Mouse (Mus musculus): ENCODE data around the gene Pdcd4.
"Not testable (repeated sequence)": the region's sequence is repeated elsewhere in the genome, so short reads cannot be mapped to it uniquely, and the experiment has no call there.

Gene Pdcd4

DNA sequence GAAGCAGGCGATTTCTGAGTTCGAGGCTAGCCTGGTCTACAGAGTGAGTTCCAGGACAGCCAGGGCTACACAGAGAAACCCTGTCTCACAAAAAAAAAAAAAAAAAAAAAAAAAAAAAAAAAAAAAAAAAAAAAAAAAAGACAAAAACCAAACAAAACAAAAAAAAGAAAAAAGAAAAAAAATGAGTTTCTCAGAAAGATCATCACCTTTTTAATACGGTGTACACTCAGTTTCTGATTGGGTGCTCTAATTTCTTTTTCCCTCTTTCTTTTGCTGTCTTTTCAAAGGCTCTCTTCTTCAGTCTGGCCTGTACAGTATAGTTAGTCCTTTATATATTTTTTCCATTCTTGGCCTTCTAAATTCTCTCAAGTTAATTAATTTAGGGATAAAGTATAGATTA, 72.3 kb downstream of the Pdcd4 start:
- not testable (repeated sequence) for DNase-seq

DNA sequence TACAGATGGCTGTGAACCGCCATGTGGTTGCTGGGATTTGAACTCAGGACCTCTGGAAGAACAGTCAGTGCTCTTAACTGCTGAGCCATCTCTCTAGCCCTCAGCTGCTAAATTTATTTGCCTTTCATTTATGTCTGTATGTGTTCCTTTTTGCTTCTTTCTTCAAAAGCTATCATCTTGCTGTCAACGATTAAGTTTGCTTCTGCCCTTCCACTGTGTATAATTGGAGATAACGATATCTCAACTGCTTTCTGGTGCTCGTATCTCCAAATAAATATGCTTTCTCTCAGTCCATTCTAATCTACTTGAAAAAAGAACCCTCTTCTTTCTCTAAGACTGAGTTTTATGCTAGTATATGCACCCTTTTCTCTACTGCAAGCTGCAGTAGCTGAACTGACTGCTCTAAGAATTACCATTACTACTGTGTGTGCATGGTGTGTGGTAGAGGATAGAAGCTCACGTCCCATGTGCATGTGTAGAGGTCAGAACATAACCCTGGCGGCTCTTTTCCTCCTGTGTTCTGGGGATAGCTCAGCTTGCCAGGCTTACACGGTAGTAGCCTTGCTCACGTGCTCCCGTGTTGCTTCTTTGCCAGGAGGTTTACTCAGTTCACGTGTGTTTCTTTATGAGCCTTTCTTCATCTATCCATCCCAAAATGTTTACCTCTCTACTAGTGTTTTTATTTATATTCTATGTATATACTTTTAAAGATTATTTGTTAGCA, 73.0 kb downstream of the Pdcd4 start:
- DNase-seq, result no peak

GRCm38 (mm10) chr19:53969226-53969625, 77.2 kb downstream of the Pdcd4 start:
- DNase-seq, result no peak

- no peak for DNase-seq
Observed at GRCm38 (mm10) chr19:53971938-53972337, 79.9 kb downstream of the Pdcd4 start.

DNA sequence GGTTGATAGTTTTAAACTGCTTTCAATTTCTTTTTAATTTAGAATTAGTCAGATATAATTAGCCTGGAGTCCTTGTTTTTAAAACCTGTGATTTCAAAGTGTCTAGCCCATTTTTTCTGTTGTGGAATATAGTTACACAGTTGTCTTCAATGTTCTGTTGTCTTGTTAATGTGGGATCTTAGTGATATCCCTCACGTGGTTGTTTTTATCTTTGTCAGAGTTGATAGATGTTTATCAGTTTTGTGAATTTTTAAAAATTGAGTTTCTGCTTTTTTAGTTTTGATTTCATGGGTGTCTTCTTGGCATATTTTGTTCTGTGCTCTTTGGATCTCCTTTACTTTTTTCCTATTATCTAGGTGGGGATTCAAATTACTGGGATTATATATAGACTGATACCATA, 81.6 kb downstream of the Pdcd4 start:
- DNase-seq, result no peak
